Mouse (Mus musculus) ES-E14 (cell line): ENCODE measurements around the gene Pum1. TPM values are rescaled to one million over a fixed set of nuclear protein-coding genes. Genes with fewer than 3 reads are reported as not detected.

Experiments
- DNase-seq: peaks from one replicate; pipeline ENCODE4 v3.0.0-alpha.2; 2013; ENCODE audit warnings: low read depth, low spot score
- H3K27ac ChIP-seq: 2 replicates; pipeline ENCODE4 v1.5.1; 2012; ENCODE audit warnings: low read depth, mild to moderate bottlenecking, low read length, moderate library complexity, mixed read lengths; ENCODE audit not compliant: poor library complexity, insufficient read depth, severe bottlenecking
- H3K36me3 ChIP-seq: 2 replicates; pipeline ENCODE4 v1.6.1; 2012; ENCODE audit warnings: mild to moderate bottlenecking, low read length, moderate library complexity, mixed read lengths; ENCODE audit not compliant: control insufficient read depth, poor library complexity, insufficient read depth, severe bottlenecking
- H3K4me1 ChIP-seq, 2 experiments: fragments of 150-350 bp in 1 of 2; sonication (generic) in 1 of 2; 2 replicates each; pipeline ENCODE4 v1.6.1; 2012; ENCODE audit warnings: low read length in 2 of 2, mild to moderate bottlenecking in 1 of 2, mixed read lengths in 1 of 2; ENCODE audit not compliant: control insufficient read depth in 2 of 2, insufficient read depth in 2 of 2, poor library complexity in 1 of 2
- H3K4me3 ChIP-seq, 2 experiments: fragments of 150-350 bp in 1 of 2; sonication (generic) in 1 of 2; 2 replicates each; pipeline ENCODE4 v1.5.1; 2012; ENCODE audit warnings: low read length in 2 of 2, low read depth in 1 of 2, mild to moderate bottlenecking in 1 of 2, mixed read lengths in 1 of 2; ENCODE audit not compliant: insufficient read depth in 1 of 2, poor library complexity in 1 of 2, severe bottlenecking in 1 of 2
- H3K9ac ChIP-seq: 2 replicates; pipeline ENCODE4 v1.6.1; 2012; ENCODE audit warnings: low read depth, mild to moderate bottlenecking, low read length, mixed read lengths; ENCODE audit not compliant: poor library complexity, insufficient read depth, severe bottlenecking
- H3K9me3 ChIP-seq: fragments of 150-350 bp; sonication (generic); 2 replicates; pipeline ENCODE4 v1.6.1; 2012; ENCODE audit warnings: low read depth, mild to moderate bottlenecking, low read length; ENCODE audit not compliant: control insufficient read depth, insufficient read depth
- CHD2 ChIP-seq: IDR thresholded peaks from 2 replicates; pipeline ENCODE4 v1.6.1; 2014; ENCODE audit warnings: mild to moderate bottlenecking, low read depth, low read length, inconsistent platforms
- HCFC1 ChIP-seq: IDR thresholded peaks from 2 replicates; pipeline ENCODE4 v1.6.1; 2012; ENCODE audit warnings: low read length, inconsistent platforms, borderline replicate concordance; ENCODE audit not compliant: insufficient read depth
- MAFK ChIP-seq: IDR thresholded peaks from 2 replicates; pipeline ENCODE4 v1.6.1; 2014; ENCODE audit warnings: mild to moderate bottlenecking, low read depth, low read length, inconsistent platforms; ENCODE audit not compliant: insufficient read depth
- ZC3H11A ChIP-seq: IDR thresholded peaks from 2 replicates; pipeline ENCODE4 v1.6.1; 2012; ENCODE audit warnings: low read depth, mild to moderate bottlenecking, inconsistent platforms, low read length, borderline replicate concordance
- ZNF384 ChIP-seq: IDR thresholded peaks from 2 replicates; pipeline ENCODE4 v1.6.1; 2012; ENCODE audit warnings: low read depth, low read length, inconsistent platforms
- in situ Hi-C, 2 experiments: fragments of 600-800 bp; cut with MboI; formaldehyde crosslinking; loops; one replicate each; pipeline ENCODE4 v1.15.1; 2025; ENCODE audit warnings: low sequenced_read_pairs in 2 of 2, inconsistent platforms in 1 of 2; ENCODE audit not compliant: unreplicated experiment in 2 of 2
- total RNA-seq: library from RNA; depleted of rRNA; stranded (reverse); fragments of 300-350 nt; gene quantifications from 2 replicates; pipeline ENCODE4 v1.2.3, GENCODE M21; 2012

Gene Pum1
- total RNA-seq, 1 experiment, result 101 TPM

DNA sequence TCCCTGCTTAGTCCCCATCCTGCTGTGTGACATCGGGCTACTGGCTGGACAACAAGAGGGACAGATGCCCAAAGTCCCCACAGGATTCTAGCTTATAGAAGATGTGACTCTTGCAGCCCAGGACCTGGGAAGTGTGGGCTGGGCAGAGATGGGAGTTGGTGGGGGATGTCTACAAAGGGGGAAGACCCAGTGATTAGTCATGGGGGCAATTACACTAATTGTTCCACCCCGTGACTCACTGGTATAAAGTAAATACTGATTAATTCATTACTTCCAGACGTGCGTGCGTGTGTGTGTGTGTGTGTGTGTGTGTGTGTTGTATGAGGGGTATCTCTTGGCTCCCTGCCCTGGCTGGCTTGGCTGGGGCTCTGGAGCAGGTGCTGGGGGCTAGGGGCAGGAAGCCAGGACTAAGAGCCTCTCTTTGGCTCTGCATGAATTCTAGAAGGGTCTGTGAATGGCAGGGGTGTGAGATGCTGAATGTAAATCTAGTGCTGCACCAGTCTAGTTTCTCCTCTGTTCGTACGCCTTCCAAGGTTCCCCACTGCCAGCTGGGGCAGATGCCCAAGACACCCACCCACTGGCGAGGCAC, 151.7 kb downstream of the Pum1 start:
- H3K4me3 ChIP-seq, result no peak overlapping the region
- no peaks in the 10 kb centered on the region for H3K9me3 ChIP-seq
- DNase-seq, result no peak
- no peak overlapping the region for H3K27ac ChIP-seq
- H3K4me1 ChIP-seq, result no peaks in the 10 kb centered on the region
- in situ Hi-C loops, result no loop called here
- H3K36me3 ChIP-seq, result no peaks in the 10 kb centered on the region
- TF ChIP-seq ZC3H11A (no peak), HCFC1 (no peak), MAFK (no peak), ZNF384 (no peak)
- no peak overlapping the region for H3K9ac ChIP-seq

DNA sequence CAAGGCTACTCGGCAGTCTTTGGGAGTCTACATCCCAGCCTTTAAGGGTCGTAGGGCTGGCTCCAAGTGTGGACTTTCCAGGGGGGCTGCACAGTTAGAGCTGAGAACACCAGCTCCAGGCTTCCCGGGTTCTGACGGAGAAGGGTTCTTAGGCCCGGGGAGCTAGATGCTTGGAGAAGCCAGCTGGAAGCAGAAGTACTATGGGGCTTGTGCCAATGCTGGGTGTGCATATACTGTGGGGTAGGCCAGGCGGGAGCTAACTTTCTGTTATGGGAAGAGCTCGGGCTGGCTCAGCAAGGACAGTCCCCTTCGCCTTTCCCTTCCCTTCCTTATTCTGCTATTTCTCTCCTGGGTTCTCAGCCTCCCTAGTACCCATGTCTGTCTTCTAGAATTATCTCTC, 152.7 kb downstream of the Pum1 start:
- Histone ChIP-seq H3K4me1 (peaks cover 0 to 2% of the 10 kb centered on the region in 2 experiments; a peak in 1 of 4 replicates), H3K27ac (no peak overlapping the region), H3K36me3 (no peaks in the 10 kb centered on the region), H3K9ac (no peak overlapping the region), H3K4me3 (no peak overlapping the region), H3K9me3 (no peaks in the 10 kb centered on the region)
- in situ Hi-C loops, result no loop called here
- no peak for DNase-seq
- TF ChIP-seq MAFK, result no peak
- TF ChIP-seq CHD2, result no peak
- no peak for TF ChIP-seq HCFC1
- no peak for TF ChIP-seq ZNF384
- no peak for TF ChIP-seq ZC3H11A

DNA sequence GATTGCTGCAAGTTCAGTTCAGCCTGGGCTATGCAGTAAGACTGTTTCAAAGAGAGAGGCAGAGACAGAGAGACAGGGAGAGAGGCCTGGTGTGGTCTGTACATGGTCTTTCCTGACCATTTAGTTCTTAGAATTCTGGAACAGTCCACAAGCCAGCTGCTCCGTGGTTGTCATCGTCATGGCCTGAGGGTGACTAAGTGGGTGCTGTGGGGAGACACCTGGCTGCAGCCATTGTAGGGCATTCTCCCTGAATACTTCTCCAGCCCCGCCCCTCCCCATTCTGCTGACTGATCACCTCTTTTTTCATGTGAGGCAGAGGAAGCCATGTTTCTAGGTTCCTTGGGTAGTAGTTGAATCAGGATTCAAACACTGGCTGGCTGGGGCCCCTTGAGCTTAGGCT, 156.7 kb downstream of the Pum1 start:
- in situ Hi-C loops, result no loop called here
- DNase-seq, result no peak
- Histone ChIP-seq H3K4me3 (no peak overlapping the region), H3K36me3 (no peaks in the 10 kb centered on the region), H3K9me3 (no peaks in the 10 kb centered on the region), H3K4me1 (peaks cover 0 to 2% of the 10 kb centered on the region in 2 experiments; a peak in 1 of 4 replicates), H3K9ac (no peak overlapping the region), H3K27ac (no peak overlapping the region)
- TF ChIP-seq MAFK, result no peak
- TF ChIP-seq HCFC1, result no peak
- no peak for TF ChIP-seq ZC3H11A
- TF ChIP-seq ZNF384, result no peak
- TF ChIP-seq CHD2, result no peak

DNA sequence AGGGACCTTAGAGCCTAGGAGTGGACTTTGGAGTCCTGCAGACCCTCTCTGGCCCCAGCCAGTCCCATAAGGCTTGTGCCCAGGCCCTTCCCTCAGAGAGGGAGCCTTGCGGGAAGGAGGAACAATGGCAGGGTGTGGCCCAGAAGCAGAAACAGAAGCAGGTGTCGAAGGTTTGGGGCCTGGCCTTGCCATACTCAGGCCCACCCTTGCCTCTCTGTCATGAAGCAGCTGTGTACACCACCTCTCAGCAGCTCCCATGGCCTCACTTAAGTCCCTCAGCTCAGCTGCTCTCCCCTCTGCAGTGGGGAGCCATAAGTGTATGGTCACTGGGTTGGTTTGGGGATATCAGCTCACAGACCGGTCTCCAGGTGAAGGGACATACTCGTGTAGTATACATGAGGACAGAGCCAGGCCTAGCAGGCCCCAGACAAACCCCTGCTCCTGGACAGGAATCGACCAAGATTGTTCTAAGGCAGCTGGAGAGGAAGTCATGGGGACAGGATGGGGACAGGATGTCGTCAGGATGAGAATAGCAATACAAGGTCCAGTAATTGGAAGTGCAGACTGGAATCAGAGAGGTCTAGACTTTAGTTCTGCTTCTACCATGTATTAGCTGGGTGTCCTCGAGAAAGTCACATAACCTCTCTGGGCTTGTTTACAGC, 157.6 kb downstream of the Pum1 start:
- Histone ChIP-seq H3K36me3 (no peaks in the 10 kb centered on the region), H3K9ac (no peak overlapping the region), H3K4me3 (no peak overlapping the region), H3K9me3 (no peaks in the 10 kb centered on the region), H3K4me1 (peaks cover 0 to 2% of the 10 kb centered on the region in 2 experiments; a peak in 1 of 4 replicates), H3K27ac (no peak overlapping the region)
- in situ Hi-C loops, result no loop called here
- no peak for DNase-seq
- TF ChIP-seq ZNF384 (no peak), MAFK (no peak), ZC3H11A (no peak), HCFC1 (no peak), CHD2 (no peak)
